Mouse (Mus musculus) spleen, postnatal 14 days (tissue): Measurements from ENCODE around the gene Olfr701.

ENCODE experiments used
- DNase-seq, 2 experiments: peaks; one replicate each; pipeline ENCODE4 v3.0.0; 2021 to 2022; ENCODE audit warnings: low spot score in 2 of 2

Gene Olfr701

DNA sequence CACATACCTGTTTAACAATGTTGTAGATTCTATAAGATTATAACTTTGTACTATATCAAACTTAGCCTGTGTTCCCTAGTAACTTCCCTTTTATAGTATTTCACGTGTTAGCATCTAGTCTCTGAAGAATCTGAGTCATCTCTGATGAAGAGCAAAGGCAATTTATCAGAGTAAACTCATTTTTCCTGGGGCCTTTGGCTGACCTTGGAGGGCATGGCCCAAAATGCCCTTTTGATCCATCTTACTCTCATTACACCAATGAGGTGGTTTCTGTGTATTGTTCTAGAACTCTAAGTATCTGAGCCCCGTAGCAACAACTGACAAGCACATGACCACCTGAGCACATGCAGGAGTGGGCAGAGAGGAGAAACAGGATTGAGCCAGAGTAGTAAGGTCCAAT lies at the start of gene Olfr701:
Gene Olfr701 (plus strand): TSS at position 301 of the 400 bp plus-strand sequence.
- no peak for DNase-seq

DNA sequence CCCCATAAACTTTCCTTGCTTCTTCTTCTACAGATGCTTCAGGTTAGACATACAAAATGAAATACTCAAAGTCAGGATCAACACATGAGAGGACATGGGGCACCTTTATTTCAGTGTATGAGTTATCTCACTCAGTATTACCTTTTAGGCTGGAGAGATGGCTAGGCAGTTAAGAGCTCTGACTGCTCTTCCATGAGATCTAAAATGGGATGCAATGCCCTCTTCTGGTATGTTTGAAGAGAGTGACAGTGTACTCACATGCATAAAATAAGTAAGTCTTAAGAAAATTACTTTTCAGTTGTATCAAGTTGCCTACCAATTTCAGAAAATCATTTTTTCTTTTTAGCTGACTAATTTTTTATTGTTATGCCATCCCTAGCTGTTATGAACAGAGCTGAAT lies 25.6 kb upstream of the Olfr701 start:
- no peak for DNase-seq

- no peak for DNase-seq
These were observed 20.8 kb upstream of the Olfr701 start, which contains the start of gene Olfr699 for GRCm38 (mm10) chr7:106793098-106793497. TSS of gene Olfr699 (minus strand) at chr7:106793198.

DNA sequence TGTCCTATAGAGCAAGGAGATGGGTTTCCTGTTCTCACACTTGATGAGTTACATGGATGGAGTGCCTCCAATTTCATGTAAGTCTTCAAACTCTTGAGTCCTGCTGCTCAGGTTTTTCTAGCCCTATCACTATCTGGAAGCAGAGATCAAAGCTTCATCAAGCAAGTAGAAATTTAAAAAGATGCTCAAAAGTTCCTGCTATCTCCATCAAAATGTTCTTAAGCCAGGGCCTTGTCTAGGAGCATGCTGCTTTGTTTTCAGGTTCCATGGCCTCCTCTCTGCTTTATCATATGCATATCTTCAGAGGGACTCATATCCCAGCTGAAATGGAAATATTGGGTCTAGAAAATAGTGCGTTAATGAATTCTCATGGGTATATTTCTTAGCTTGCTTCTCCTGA lies 5.2 kb upstream of the Olfr701 start, which contains the start of gene Olfr700:
Gene Olfr700 (minus strand): TSS at position 101 of the 400 bp plus-strand sequence.
- no peak for DNase-seq

GRCm38 (mm10) chr7:106815775-106816174 lies 1.8 kb downstream of the Olfr701 start:
- DNase-seq, result no peak

- no peak for DNase-seq
These were observed 4.5 kb downstream of the Olfr701 start for GRCm38 (mm10) chr7:106818414-106818813.

DNA sequence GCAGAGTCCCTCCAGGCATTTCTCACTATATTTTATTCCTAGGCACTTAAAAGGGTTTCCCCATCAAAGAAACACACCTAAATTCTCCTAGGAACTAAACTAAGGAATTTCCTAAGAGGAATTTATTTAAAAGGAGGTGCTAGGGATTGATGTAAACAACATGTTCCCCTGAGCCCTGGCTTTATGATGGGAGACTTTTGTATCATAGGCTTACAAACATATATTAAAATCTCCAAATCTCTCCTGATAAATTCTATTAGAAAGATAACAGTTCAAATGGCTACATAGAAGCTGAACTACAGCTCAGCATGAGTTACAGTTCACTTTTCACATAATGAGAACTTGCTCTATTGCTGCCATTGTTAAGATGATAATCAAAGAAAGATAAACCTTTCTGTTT lies 19.9 kb downstream of the Olfr701 start, which contains the start of gene Olfr702:
Gene Olfr702 (minus strand): TSS at position 101 of the 400 bp plus-strand sequence.
- DNase-seq, result no peak

- no peak for DNase-seq
These were observed 29.1 kb downstream of the Olfr701 start, which contains the start of gene Olfr703 for GRCm38 (mm10) chr7:106843060-106843459. TSS of gene Olfr703 (plus strand) at chr7:106843360.

- no peak for DNase-seq
These were observed 49.0 kb downstream of the Olfr701 start, which contains the start of gene Olfr704 for GRCm38 (mm10) chr7:106862885-106863284. TSS of gene Olfr704 (plus strand) at chr7:106863185.
